Mouse (Mus musculus) myocyte (in vitro differentiated cells): ENCODE results near the gene Man2a2. TPM values are rescaled to one million over a fixed set of nuclear protein-coding genes. Genes with fewer than 3 reads are reported as not detected.

Experiments used
- H3K27me3 ChIP-seq: one replicate; pipeline ENCODE4 v1.6.1; 2011; ENCODE audit not compliant: control insufficient read depth, insufficient read depth, insufficient read length
- H3K36me3 ChIP-seq: one replicate; pipeline ENCODE4 v1.6.1; 2011; ENCODE audit not compliant: control insufficient read depth, insufficient read depth
- H3K4me2 ChIP-seq: one replicate; pipeline ENCODE4 v1.6.1; 2011; ENCODE audit warnings: low read depth, control low read depth
- H3K4me3 ChIP-seq: one replicate; pipeline ENCODE4 v1.5.1; 2011; ENCODE audit warnings: mild to moderate bottlenecking, control low read depth, moderate library complexity
- H3K79me2 ChIP-seq: one replicate; pipeline ENCODE4 v1.6.1; 2011; ENCODE audit not compliant: control insufficient read depth, insufficient read depth
- H3ac ChIP-seq: one replicate; pipeline ENCODE4 v1.6.1; 2011; ENCODE audit not compliant: control insufficient read depth, insufficient read length
- CEBPB ChIP-seq: IDR thresholded peaks from 2 replicates; pipeline ENCODE4 v1.6.1; 2011; ENCODE audit warnings: mild to moderate bottlenecking, moderate library complexity; ENCODE audit not compliant: poor library complexity, insufficient read depth, severe bottlenecking
- E2F4 ChIP-seq: IDR thresholded peaks from one replicate; pipeline ENCODE4 v1.6.1; 2011; ENCODE audit warnings: mild to moderate bottlenecking, control low read depth, moderate library complexity; ENCODE audit not compliant: insufficient read depth
- MAX ChIP-seq: IDR thresholded peaks from one replicate; pipeline ENCODE4 v1.6.1; 2011; ENCODE audit warnings: low read depth, mild to moderate bottlenecking, control low read depth
- MYOD1 ChIP-seq, 3 experiments: IDR thresholded peaks; one replicate each; pipeline ENCODE4 v1.6.1; 2011; ENCODE audit warnings: control low read depth in 2 of 3, low read depth in 2 of 3, mild to moderate bottlenecking in 2 of 3, moderate library complexity in 1 of 3; ENCODE audit not compliant: insufficient read length in 2 of 3, control insufficient read depth in 1 of 3
- MYOG ChIP-seq, 3 experiments: IDR thresholded peaks; one replicate each; pipeline ENCODE4 v1.6.1; 2011; ENCODE audit warnings: control low read depth in 2 of 3, low read depth in 2 of 3, mild to moderate bottlenecking in 2 of 3; ENCODE audit not compliant: insufficient read length in 2 of 3, control insufficient read depth in 1 of 3, insufficient read depth in 1 of 3
- POLR2A ChIP-seq: IDR thresholded peaks from one replicate; pipeline ENCODE4 v1.6.1; 2011; ENCODE audit warnings: low read depth, mild to moderate bottlenecking, control low read depth, moderate library complexity; ENCODE audit not compliant: insufficient read length
- POLR2AphosphoS2 ChIP-seq: IDR thresholded peaks from one replicate; pipeline ENCODE4 v1.6.1; 2011; ENCODE audit warnings: low read depth, control low read depth; ENCODE audit not compliant: insufficient read length
- REST ChIP-seq: IDR thresholded peaks from one replicate; pipeline ENCODE4 v1.6.1; 2011; ENCODE audit warnings: mild to moderate bottlenecking, control low read depth, moderate library complexity; ENCODE audit not compliant: insufficient read depth, insufficient read length
- SRF ChIP-seq: IDR thresholded peaks from one replicate; pipeline ENCODE4 v1.6.1; 2011; ENCODE audit warnings: low read depth; ENCODE audit not compliant: control insufficient read depth, insufficient read length
- TCF12 ChIP-seq: IDR thresholded peaks from one replicate; pipeline ENCODE4 v1.6.1; 2011; ENCODE audit warnings: mild to moderate bottlenecking, control low read depth; ENCODE audit not compliant: poor library complexity, insufficient read depth, severe bottlenecking
- TCF3 ChIP-seq: IDR thresholded peaks from one replicate; pipeline ENCODE4 v1.6.1; 2011; ENCODE audit warnings: low read depth, control low read depth; ENCODE audit not compliant: insufficient read length
- USF1 ChIP-seq: IDR thresholded peaks from one replicate; pipeline ENCODE4 v1.6.1; 2011; ENCODE audit warnings: low read depth, mild to moderate bottlenecking, control low read depth, moderate library complexity
- polyA plus RNA-seq: library from polyadenylated mRNA; unstranded; fragments of >200 nt; fragmentation: generic; extraction: Trizol; gene quantifications from one replicate; pipeline ENCODE4 v1.2.1, GENCODE M21; 2012; ENCODE audit warnings: missing spikeins

The Man2a2 gene
- polyA plus RNA-seq, 1 experiment: 35.7 TPM

GRCm38 (mm10) chr7:80392119-80392518 lies 20.9 kb upstream of the Man2a2 start:
- Histone ChIP-seq H3ac (no peak overlapping the region), H3K79me2 (no peaks in the 10 kb centered on the region), H3K27me3 (no peaks in the 10 kb centered on the region), H3K36me3 (peaks cover 19% of the 10 kb centered on the region), H3K4me3 (no peak overlapping the region), H3K4me2 (no peak overlapping the region)
- peak; percentile 20 for TF ChIP-seq POLR2A
- no peak for TF ChIP-seq USF1

GRCm38 (mm10) chr7:80387633-80388543 lies 16.7 kb upstream of the Man2a2 start, which contains the start of gene Fes:
Fes (minus strand) TSS chr7:80387946.
- peaks cover 5% of the 10 kb centered on the region for H3K36me3 ChIP-seq
- no peak within 1 kb of the TSS for H3K4me3 ChIP-seq
- H3K27me3 ChIP-seq: no peaks in the 10 kb centered on the region
- no peak within 1 kb of the TSS for H3ac ChIP-seq
- no peaks in the 10 kb centered on the region for H3K79me2 ChIP-seq
- no peak within 1 kb of the TSS for H3K4me2 ChIP-seq
- TF ChIP-seq USF1: no peak
- TF ChIP-seq REST: no peak
- no peak for TF ChIP-seq MAX

- no peak overlapping the region for H3K4me3 ChIP-seq
- H3K27me3 ChIP-seq: no peaks in the 10 kb centered on the region
- H3ac ChIP-seq: no peak overlapping the region
- no peak overlapping the region for H3K4me2 ChIP-seq
- TF ChIP-seq MYOG (IDR thresholded peaks at IDR 0.05; ENCODE audit: control insufficient read depth in 1 of 3, insufficient read depth in 1 of 3, insufficient read length in 2 of 3, low read depth in 2 of 3) (no peak), POLR2A (no peak), TCF3 (no peak), TCF12 (no peak), E2F4 (no peak), MAX (no peak), MYOD1 (IDR thresholded peaks at IDR 0.05; ENCODE audit: control insufficient read depth in 1 of 3, insufficient read length in 2 of 3, low read depth in 2 of 3) (no peak), USF1 (no peak), CEBPB (no peak), POLR2AphosphoS2 (no peak), REST (no peak), SRF (no peak)
- H3K79me2 ChIP-seq: no peaks in the 10 kb centered on the region
- H3K36me3 ChIP-seq: no peaks in the 10 kb centered on the region
These were observed 16.0 kb upstream of the Man2a2 start for GRCm38 (mm10) chr7:80387033-80387632.

- H3K79me2 ChIP-seq: no peaks in the 10 kb centered on the region
- no peak for TF ChIP-seq CEBPB
- no peak for TF ChIP-seq TCF3
- TF ChIP-seq MYOG (IDR thresholded peaks at IDR 0.05; ENCODE audit: control insufficient read depth in 1 of 3, insufficient read depth in 1 of 3, insufficient read length in 2 of 3, low read depth in 2 of 3): no peak
- TF ChIP-seq MAX: no peak
- TF ChIP-seq SRF: no peak
- no peak for TF ChIP-seq TCF12
- TF ChIP-seq REST: no peak
- no peak for TF ChIP-seq USF1
- TF ChIP-seq POLR2A: no peak
- H3K4me2 ChIP-seq: no peak overlapping the region
- no peaks in the 10 kb centered on the region for H3K27me3 ChIP-seq
- H3K4me3 ChIP-seq: no peak overlapping the region
- H3ac ChIP-seq: no peak overlapping the region
- no peaks in the 10 kb centered on the region for H3K36me3 ChIP-seq
These were observed 15.2 kb upstream of the Man2a2 start for GRCm38 (mm10) chr7:80386235-80386930.

GRCm38 (mm10) chr7:80382919-80383318 lies 11.7 kb upstream of the Man2a2 start:
- no peaks in the 10 kb centered on the region for H3K36me3 ChIP-seq
- no peak overlapping the region for H3K4me3 ChIP-seq
- H3ac ChIP-seq: no peak overlapping the region
- no peaks in the 10 kb centered on the region for H3K27me3 ChIP-seq
- H3K79me2 ChIP-seq: no peaks in the 10 kb centered on the region
- no peak overlapping the region for H3K4me2 ChIP-seq
- no peak for TF ChIP-seq TCF3
- TF ChIP-seq TCF12: no peak
- no peak for TF ChIP-seq MAX
- TF ChIP-seq MYOD1 (IDR thresholded peaks at IDR 0.05; ENCODE audit: control insufficient read depth in 1 of 3, insufficient read length in 2 of 3, low read depth in 2 of 3): no peak
- TF ChIP-seq POLR2A: no peak
- TF ChIP-seq MYOG (IDR thresholded peaks at IDR 0.05; ENCODE audit: control insufficient read depth in 1 of 3, insufficient read depth in 1 of 3, insufficient read length in 2 of 3, low read depth in 2 of 3): no peak
- no peak for TF ChIP-seq SRF
- TF ChIP-seq REST: no peak
- TF ChIP-seq POLR2AphosphoS2: no peak
- no peak for TF ChIP-seq CEBPB
- TF ChIP-seq USF1: no peak
- TF ChIP-seq E2F4: no peak
